Mouse (Mus musculus): ENCODE data around the gene Cd300c.
"Not testable (repeated sequence)": the region's sequence is repeated elsewhere in the genome, so short reads cannot be mapped to it uniquely, and the experiment has no call there.

The Cd300c gene

GRCm38 (mm10) chr11:114968752-114969207, at the start of gene Cd300c:
TSS of gene Cd300c (minus strand) at chr11:114969157.
- DNase-seq (ENCODE audit: low spot score), result no peak

GRCm38 (mm10) chr11:115016093-115016492, 47.1 kb upstream of the Cd300c start, which contains the start of gene Cd300ld2:
TSS of gene Cd300ld2 (minus strand) at chr11:115016193.
- not testable (repeated sequence) for DNase-seq (ENCODE audit: low spot score)

DNA sequence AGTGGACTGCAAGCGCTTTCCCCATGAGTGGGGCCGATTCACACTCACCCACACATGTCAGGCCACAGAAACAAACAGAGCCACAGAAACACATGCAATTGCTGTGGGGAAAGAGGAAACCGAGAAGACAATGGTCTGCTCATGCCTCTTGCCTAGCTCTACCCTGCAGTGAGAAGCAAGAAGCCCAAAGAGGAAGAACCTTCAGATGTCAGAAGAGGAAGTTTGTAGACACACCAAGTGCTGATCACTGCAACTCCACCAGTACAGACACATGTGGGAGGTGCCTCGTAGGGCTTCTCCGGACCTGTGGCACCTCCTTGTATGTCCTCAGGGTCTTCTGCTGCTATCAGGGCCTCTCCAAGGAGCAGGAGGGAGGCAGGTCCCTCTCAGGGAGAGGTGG, 35.1 kb upstream of the Cd300c start:
- no peak for DNase-seq (ENCODE audit: low spot score)

DNA sequence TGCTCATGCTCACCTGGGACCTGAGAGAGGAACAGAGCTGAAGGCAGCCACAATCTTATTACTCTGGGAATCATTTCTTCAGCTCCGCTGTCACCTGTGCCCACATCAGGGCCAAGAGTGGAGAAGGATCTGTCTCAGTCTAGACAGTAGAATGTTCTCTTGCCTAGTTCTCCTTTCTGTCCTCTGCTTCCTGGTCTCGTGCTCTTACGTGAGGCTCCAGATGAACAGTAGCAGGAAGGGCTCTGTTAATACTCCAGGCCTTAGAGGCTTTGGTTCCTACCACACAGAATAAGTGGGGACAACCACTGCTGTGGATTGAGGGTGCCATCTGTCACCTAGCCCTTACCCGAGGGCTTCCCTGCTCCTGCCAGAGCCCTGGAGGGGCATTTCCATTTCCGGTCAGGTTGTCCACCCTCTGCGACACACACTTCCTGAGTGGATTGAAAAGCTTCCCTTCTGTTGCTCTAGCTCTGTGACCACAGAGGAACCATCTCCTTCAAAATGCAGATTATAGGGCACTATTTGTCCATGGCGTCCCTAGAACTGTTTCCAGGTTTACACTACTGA, 32.6 kb upstream of the Cd300c start, which contains the start of gene Cd300c2:
Gene Cd300c2 (minus strand): TSS at position 407 of the 567 bp plus-strand sequence.
- DNase-seq (ENCODE audit: low spot score), result no peak

- no peak for DNase-seq (ENCODE audit: low spot score)
Observed at GRCm38 (mm10) chr11:114989793-114990192, 20.8 kb upstream of the Cd300c start, which contains the start of gene Cd300ld. TSS of gene Cd300ld (minus strand) at chr11:114989922.

- DNase-seq (ENCODE audit: low spot score), result no peak
Observed at GRCm38 (mm10) chr11:114981866-114982265, 12.9 kb upstream of the Cd300c start.

DNA sequence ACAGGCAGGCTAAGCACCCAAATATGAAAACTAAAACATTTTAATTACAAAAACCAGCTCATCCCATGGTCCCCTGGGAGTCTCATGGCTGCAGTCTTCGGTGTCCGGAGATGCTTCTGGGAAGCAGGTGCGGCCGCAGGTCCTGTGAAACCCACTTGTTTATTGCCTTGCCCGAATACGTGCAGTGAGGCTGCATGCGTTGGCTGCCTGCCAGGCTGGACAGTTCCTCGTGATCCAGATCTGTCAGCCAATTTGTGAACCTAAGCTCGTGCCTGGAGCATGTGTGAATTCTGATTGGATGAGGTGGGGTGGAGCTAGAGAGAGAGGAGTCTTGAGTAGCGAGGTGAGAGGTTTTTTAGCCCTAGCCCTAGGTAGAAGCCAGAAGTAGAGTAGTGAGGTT, 3.8 kb upstream of the Cd300c start:
- DNase-seq (ENCODE audit: low spot score), result no peak

DNA sequence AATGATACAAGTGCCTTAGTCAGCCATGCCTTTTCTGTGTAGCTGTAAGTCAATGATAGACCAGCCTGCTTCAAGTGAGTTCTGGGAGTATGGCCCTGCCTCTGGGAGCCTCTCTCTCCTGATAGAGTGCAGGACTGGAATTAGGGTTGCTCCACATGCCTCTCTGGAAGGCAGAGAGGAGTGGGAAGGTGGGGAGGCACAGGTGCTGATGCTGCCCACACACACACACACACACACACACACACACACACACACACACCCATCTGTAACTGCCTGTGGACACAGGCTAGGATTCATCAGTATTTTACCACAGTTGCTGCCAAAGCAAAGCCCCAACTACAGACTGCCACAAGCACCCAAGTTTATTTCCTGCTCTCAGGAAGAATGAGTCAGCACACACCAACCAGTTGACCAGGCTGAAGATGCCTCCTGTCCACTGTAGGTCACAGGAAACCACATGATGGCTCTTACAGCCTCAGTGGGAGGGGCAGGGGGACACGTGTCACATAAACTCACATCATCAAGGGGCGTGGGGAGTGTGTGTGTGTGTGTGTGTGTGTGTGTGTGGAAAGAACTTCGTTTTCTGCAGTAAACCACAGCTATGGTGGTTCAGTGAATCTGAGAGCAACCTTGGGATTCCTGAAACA, 3.7 kb downstream of the Cd300c start:
- no peak for DNase-seq (ENCODE audit: low spot score)

DNA sequence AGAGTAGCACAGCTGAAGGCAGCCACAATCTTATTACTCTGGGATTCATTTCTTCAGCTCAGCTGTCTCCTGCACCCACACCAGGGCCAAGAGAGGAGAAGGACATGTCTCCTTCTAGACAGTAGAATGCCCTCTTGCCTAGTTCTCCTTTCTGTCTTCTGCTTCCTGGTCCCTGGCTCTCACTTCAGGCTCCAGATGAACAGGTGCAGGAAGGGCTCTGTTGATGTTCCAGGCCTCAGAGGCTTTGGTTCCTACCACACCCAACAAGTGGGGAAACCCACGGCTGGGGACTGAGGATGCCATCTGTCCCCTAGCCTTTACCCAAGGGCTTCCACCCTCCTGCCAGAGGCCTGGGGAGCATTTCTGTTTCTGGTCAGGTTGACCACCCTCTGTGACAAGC, 8.6 kb downstream of the Cd300c start:
- no peak for DNase-seq (ENCODE audit: low spot score)

DNA sequence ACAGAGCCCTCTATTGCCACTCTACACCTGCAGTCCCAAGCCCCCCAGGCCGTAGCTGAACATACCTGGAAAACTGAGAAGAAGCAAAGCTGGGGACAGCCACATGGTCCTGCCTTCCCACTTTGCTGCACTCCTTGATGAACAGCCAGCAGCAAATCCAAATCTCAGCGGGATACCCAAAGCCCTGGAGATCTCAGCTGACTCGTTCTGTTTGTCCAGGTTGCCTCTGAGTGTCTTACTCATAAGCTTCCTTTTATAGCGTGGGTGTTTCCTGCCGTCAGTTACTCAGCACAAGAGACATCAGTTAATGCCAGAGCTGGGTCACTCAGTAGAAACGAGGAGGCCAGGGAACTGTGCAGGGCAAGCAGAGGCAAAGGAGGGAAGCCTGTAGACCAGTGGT, 34.8 kb downstream of the Cd300c start, which contains the start of gene Cd300lb:
Gene Cd300lb (minus strand): TSS at position 243 of the 400 bp plus-strand sequence.
- no peak for DNase-seq (ENCODE audit: low spot score)

GRCm38 (mm10) chr11:114933591-114933990, 35.4 kb downstream of the Cd300c start:
- no peak for DNase-seq (ENCODE audit: low spot score)

DNA sequence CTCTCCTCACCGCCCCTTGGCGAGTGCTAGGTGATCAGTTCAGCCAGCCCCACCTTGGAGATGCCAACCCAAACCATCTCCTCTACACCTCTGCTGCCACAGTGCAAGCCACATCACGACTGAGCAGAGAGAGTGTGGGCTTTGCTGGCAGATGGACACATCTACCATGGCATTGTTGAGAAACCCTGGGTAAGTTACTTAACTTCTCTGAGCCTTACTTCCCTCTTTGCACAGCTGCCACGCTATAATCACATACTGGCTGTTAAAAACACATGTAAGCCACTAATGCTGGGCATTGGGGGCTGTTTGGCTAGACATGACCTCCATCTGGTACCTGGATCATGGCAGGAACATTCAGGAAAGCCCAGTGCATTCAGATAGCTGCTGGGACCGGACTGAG, 37.9 kb downstream of the Cd300c start:
- no peak for DNase-seq (ENCODE audit: low spot score)

DNA sequence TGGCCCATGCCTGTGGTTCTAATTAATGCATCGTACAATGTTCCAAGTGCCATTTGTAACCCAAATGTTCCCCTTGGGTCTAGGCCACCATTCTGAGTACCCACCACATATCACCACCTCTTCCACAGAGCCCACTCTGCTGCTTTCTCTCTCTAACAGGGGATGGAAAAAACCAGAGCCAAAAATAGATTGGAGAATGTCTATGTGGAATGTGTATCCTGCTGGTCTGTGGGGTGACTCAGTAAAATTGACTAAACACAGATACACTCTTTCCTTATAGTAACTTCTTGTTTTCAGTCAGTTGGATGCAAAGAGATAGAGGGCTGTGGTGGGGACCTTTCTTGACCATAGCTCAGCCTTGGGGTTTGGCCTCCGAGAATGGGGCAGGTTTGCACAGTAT, 39.4 kb downstream of the Cd300c start:
- no peak for DNase-seq (ENCODE audit: low spot score)

- peak; percentile 27 for DNase-seq (ENCODE audit: low spot score)
Observed at GRCm38 (mm10) chr11:114923961-114924360, 45.0 kb downstream of the Cd300c start.

DNA sequence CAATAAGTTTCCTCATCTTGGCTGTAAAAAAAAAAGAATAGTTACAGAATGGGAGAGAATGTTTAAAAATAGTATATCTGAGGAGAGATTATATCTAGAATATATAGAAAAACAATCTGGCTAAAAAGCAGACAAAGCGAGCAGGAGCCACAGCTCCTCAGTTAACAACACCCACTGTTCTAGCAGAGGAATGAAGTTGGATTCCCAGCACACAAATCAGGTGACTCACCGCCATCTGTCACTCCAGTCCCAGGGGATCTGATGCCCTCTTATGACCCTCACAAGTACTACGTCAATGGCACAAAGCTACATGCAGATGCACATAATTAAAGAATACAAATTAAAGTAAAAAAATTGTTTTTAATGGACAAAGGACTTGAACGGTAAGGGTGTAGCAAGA, 46.5 kb downstream of the Cd300c start:
- DNase-seq (ENCODE audit: low spot score), result no peak

DNA sequence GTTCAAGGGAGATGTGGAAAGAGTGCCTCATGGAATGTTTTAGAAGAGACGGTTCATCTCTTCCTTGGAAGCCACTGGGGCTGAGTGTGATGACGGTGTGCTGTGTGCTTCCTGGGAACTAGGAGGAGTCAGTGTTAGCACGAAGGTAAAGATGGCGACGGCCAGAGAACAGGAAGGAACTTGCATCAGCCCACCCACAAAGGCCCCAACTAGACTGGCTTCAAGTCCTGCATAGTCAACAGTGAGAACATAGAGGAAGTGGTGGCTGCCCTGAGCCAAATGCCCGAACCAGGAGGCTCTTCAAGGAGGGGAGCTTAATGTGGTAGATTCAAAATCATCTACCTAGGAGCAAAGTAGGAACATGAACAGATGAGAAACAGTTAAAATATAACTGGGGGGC, 51.8 kb downstream of the Cd300c start:
- no peak for DNase-seq (ENCODE audit: low spot score)

GRCm38 (mm10) chr11:114914978-114915377, 54.0 kb downstream of the Cd300c start:
- DNase-seq (ENCODE audit: low spot score), result no peak

GRCm38 (mm10) chr11:114912847-114913246, 56.1 kb downstream of the Cd300c start:
- DNase-seq (ENCODE audit: low spot score), result peak; percentile 35

GRCm38 (mm10) chr11:114909538-114909937, 59.4 kb downstream of the Cd300c start:
- DNase-seq (ENCODE audit: low spot score), result not testable (repeated sequence)

GRCm38 (mm10) chr11:114908086-114908485, 60.9 kb downstream of the Cd300c start:
- DNase-seq (ENCODE audit: low spot score), result no peak

GRCm38 (mm10) chr11:114907567-114907966, 61.4 kb downstream of the Cd300c start:
- DNase-seq (ENCODE audit: low spot score), result no peak

Data from T-cell, adult 2 months (primary cell).